Mouse (Mus musculus) 3134 (cell line): ENCODE data around the gene Grid2.

Experiments
- DNase-seq: peaks from one replicate; pipeline ENCODE4 v3.0.0-alpha.2; 2011; ENCODE audit warnings: low spot score; ENCODE audit not compliant: insufficient read length; ENCODE audit errors: extremely low read depth

Gene Grid2

DNA sequence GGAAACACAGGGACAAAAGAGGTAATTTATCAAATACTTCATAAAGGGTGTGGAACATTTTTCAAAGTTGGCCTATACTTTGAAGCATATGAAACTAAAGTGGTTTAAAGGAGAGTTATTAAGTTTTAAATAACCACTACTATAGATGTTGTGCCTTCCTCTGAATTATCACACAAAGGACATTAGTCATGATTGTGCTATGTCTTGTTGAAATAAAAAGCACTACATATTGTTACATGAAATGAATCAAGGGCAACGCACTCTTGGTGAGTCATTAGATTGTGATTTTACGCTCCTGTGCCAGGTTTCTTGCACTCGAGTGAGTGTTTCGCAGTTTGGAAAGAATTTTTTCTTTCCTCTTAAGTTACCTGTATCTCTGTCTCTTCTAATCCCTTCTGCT is 335.0 kb downstream of the Grid2 start:
- DNase-seq, result no peak

- DNase-seq, result no peak
These were observed 353.9 kb downstream of the Grid2 start for GRCm38 (mm10) chr6:63609570-63609969.

DNA sequence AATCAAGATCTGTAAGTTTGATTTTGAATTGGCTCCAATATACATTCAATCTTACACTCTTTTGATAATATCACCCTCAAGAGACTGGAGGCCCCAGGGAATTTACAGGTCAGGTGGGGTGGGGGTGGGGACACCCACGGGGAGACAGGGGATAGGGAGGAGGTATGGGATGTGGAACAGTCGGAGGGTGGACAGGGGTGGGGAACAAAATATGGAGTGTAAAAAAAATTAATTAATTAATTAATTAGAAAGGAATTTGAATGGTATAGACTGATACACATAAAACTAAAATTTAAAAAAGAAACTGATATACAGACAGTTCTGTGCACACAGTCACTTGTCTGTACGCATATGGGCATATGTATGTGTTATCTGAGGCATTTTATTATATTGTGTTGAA is 380.3 kb downstream of the Grid2 start:
- no peak for DNase-seq

GRCm38 (mm10) chr6:63659423-63659822 is 403.7 kb downstream of the Grid2 start:
- no peak for DNase-seq

- no peak for DNase-seq
These were observed 430.0 kb downstream of the Grid2 start for GRCm38 (mm10) chr6:63685689-63686088.

- no peak for DNase-seq
These were observed 446.0 kb downstream of the Grid2 start for GRCm38 (mm10) chr6:63701684-63702083.

DNA sequence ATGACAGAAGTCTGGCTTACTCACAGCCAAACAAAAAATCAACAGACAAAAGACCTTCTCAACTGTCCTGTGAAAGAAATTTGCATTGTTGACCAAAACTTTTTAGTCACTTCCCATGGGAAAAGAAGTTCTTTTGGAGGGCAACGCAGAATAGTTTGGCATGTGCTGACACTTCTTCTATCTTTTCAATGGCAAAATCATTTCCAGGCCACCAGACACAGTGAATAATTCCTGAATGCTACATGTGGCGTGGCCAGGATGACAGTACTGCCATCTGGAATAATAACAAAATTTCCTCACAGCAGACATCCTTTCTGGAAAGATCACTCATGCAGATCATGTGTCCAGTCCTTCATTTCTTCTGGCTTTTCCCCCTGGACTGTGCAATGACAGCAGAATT is 478.1 kb downstream of the Grid2 start:
- DNase-seq, result no peak

- DNase-seq, result no peak
These were observed 506.9 kb downstream of the Grid2 start for GRCm38 (mm10) chr6:63762535-63762934.

DNA sequence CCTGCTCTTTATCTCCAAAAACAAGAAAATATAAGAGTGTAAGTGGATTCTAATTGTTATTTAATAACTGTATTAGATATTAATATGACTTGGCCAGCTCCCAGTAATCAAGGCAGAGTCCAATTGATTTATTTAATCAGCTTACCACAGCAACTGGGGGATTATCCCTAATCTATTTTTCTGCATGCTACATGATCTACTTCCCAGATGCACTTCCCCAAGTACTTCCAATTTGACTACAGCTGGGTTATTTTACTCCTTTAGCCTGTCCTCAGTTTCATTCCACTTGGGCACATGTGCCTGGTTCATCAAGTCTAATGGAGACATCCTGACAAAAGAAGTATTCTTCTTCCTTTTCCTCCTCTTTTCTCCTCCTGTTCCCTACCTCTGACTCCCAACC is 539.0 kb downstream of the Grid2 start:
- DNase-seq, result no peak

DNA sequence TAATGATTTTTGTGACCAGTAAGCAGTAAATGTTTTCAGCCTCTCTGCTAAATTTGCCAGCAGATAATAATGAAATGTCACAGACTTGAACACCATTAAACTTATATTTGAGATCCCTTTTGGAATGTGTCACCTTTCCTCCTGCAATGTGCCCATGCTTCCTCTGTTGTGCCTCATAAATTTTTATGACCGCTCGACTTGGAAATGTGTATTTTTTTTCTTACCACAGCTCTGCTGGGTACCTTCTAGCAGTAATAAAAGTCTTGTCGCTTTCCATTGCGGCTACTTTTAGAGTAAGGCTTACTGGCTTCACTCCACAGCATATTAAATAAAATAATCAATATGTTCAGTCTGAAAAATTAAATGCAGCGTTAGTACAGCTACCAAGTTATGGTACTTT is 564.6 kb downstream of the Grid2 start:
- DNase-seq, result no peak

DNA sequence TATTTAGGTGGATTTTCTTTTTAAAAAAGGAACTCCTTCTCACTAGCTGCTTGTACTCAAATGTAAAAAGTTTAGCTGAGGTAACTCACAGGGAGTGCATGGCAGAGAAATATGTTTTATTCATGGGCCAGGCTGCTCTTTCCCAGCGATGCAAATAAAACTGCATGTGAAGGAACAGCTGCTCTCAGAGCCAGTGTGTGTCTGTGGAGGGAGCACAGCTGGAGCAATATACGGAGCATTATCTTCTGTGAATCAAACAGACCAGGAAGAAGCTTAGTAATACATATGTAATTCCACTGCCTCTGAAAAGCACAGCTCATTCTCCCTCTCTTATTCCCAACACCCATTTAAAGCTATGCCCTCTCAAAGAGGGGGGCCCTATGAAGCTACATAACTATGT is 607.0 kb downstream of the Grid2 start:
- no peak for DNase-seq

- DNase-seq, result no peak
These were observed 621.5 kb downstream of the Grid2 start for GRCm38 (mm10) chr6:63877088-63877764.

- no peak for DNase-seq
These were observed 622.2 kb downstream of the Grid2 start for GRCm38 (mm10) chr6:63877765-63878345.

GRCm38 (mm10) chr6:63894714-63895113 is 639.0 kb downstream of the Grid2 start:
- DNase-seq, result no peak

GRCm38 (mm10) chr6:63898171-63898570 is 642.5 kb downstream of the Grid2 start:
- no peak for DNase-seq

DNA sequence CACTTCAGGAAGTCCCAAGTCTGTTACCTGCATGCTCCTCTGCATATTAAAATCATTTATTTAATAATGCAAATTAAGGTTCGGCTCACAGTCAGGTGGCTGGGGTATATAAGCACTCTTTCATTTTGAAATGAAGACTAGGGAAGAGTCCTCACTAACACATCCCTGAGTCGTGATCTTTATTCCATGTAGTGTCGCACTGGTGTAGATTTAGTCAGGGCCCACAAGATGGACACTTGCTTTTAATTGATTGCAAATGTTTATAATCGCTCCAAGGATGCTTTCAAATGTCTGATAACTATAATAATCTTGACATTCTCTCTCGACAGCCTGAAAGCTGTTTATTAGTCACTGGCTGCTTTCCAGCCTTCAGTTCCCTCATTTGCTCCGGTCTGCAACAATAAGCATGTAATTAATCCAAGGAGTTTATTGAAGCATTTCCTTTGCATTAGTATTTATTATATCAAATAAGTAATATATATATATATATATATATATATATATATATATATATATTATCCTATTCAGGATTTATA is 661.4 kb downstream of the Grid2 start:
- DNase-seq, result no peak

GRCm38 (mm10) chr6:63921951-63922350 is 666.3 kb downstream of the Grid2 start:
- DNase-seq, result no peak

DNA sequence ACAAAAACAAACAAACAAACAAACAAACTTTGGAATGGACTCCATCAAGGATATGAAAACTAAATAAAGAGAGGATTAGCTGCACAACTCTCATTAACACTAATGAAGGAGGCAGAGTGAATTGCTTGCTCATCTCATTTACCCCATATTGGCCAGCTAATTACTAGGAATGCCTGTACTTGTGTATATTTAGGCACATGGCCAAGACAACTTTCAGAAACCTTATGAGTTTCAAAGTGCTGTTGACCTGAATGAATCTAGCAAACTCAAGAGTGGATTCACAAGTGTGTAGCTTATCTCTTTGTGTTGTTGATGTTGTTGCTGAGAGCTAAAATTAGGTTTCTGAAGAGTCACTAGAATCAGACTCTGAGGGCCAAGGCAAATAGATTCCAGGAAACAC is 675.5 kb downstream of the Grid2 start:
- no peak for DNase-seq

DNA sequence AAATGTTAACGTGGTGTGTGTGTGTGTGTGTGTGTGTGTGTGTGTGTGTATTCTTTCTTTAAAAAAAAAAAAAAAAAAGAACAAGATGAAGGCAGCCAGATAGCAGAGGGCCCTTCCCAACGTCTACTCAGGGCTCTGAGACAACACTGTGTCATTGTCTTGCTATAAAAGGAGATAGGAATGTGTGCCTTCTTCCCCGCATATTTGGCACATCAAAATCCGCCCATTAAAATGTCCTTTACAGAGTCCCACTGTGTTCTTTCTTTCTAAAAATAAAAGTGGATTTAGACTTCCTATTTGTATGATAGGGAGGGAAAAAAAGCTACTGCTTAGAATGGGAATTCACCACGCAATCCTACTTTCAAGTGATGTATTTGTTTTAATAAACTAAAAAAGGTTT is 691.0 kb downstream of the Grid2 start:
- no peak for DNase-seq

DNA sequence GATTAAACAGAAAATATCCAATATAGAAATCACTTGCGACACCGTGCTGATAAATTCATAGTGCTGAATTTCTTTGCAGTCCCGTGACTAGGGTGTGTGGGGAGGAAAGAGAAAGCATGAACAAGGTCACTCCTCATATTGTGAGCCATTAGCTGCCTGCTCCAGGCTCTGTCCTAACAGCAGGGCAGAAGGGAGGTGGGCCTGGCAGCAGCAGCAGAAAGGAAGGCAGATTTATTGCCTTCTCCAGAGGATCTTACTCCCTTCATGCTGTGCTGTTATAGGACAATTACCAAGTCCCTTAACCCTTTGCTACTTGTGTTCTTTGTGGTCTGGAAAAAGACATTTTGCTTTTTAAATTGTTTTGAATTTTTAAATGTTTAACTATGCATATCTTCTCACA is 708.1 kb downstream of the Grid2 start:
- no peak for DNase-seq

GRCm38 (mm10) chr6:63964269-63964668 is 708.6 kb downstream of the Grid2 start:
- no peak for DNase-seq

GRCm38 (mm10) chr6:63964735-63965134 is 709.1 kb downstream of the Grid2 start:
- no peak for DNase-seq
